Mouse (Mus musculus) granulocyte monocyte progenitor cell, adult 5-6 weeks (primary cell): ENCODE results near the gene Bank1. TPM values are rescaled to one million over a fixed set of nuclear protein-coding genes. Genes with fewer than 3 reads are reported as not detected.
"Not testable (repeated sequence)": the region's sequence is repeated elsewhere in the genome, so short reads cannot be mapped to it uniquely, and the experiment has no call there.

Experiments
- ATAC-seq: replicated peaks from 2 replicates; pipeline ENCODE4 v1.8.0; 2016; ENCODE audit warnings: mild to moderate bottlenecking, moderate TSS enrichment, inconsistent platforms; ENCODE audit not compliant: poor library complexity, severe bottlenecking
- total RNA-seq, 2 experiments: library from RNA; stranded (forward) in 1 of 2; stranded (reverse) in 1 of 2; fragments of 200-712, 200-1000 nt in 1 of 2; fragments of >200 nt in 1 of 2; fragmentation: Nextera tagmentation in 1 of 2; gene quantifications; 2 replicates each; pipeline ENCODE4 v1.2.3; 2014 to 2017

Bank1 gene
- total RNA-seq (2014; fragmentation: Nextera tagmentation) (0.34 TPM in 1 of 2 replicates, not detected in the other), total RNA-seq (2017) (0.26 and 1.2 TPM in 2 replicates)

GRCm38 (mm10) chr3:136325783-136326182, at the start of gene Bank1:
TSS of gene Bank1 (minus strand) at chr3:136326066.
- ATAC-seq, result peak; percentile 99

DNA sequence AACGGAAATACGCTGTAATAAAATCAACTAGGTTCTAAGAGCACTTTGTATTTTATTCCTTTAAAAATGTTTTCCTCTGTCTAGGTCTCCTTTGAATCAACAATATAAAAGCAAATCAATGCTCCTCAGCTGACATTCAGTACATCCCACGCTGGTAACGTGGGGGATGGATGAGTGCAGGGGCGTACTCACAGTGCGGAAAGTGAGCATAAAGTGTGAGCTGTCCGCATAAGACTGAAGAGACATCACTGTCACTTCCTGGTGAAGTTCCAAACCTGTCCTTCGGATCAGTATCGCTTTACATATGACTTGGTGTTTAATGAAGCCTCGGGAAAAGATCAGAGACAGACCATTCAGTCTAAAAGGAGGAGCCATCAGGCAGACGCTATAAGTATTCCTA, 44.0 kb upstream of the Bank1 start:
- no peak for ATAC-seq

DNA sequence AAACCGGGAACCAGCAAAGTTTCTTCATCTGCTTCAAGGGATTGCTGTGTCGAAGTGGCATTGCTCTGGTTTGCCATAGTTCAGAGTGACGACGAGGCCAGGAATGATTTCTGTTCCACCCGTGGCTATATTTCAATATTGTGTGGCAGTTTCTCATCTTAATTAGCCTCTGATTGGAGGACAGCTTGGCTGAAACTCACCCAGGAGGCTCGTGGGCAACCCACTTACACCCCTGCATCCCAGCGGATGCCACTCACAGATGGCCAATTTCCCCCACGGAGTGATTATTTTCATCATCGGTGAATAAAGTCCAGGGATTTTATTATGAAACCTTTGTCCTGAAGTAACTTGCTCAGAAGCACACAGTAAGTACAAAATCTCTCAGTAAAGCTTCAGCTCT, 43.6 kb upstream of the Bank1 start:
- ATAC-seq, result no peak

GRCm38 (mm10) chr3:136368505-136368999, 42.7 kb upstream of the Bank1 start:
- peak; percentile 95 for ATAC-seq

DNA sequence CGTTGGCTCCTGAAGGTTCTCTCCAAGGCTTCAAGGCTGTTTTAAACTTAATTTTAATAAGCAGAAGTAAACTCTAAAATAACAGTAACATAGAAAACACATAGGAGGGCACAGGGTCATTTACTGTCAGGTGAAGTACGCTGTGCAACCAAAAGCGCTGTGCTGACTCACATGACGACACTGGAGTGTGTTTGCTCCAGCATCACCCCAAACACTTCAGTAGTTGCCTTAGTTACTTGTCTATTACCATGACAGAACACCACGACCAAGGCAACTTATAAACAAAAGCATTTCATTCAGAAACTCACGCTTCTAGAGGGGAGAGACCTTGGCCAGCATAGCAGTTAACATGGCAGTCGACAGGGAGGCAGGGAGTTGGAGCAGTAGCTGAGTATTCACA, 23.8 kb upstream of the Bank1 start:
- peak; percentile 40; the same call in 1 of the 2 replicates for ATAC-seq

DNA sequence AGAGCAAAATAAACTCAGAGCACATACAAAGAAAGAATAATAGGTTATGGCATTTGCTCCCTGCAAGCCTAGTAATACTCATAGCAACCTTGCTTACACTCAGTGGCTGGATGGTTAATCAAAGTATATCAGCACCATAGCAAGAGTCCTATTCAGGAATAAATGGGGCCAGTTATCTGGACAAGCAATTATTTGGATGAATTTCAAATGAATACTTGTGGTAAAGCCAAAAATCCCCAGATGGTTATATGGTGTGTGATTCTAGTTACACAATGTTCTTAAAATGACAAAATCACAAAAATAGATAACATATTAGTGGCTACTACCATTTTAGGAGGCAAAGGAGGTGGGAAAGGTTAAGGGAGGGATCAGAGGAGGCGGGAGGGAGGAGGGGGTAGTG, 22.7 kb upstream of the Bank1 start:
- ATAC-seq, result no peak

DNA sequence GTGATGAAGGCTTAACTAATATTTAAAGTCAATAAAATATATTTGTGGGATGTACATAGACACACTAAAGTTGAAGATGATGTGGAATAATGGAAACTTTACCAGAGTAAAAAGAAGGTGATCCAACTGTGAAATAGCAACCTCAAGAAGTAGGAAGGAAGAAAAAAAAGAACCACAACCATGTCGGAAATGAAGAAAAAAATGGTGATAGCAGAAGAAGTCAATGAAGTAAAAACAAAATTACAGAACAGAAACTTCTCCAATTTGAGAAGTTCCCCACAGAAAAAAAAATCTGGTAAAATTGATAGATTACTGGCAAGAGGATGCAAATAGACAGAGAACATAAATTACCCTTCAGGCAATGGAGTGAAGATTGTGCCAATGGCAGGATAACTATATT, 21.4 kb upstream of the Bank1 start:
- ATAC-seq, result peak; percentile 89

- no peak for ATAC-seq
Observed at GRCm38 (mm10) chr3:136341911-136342310, 16.0 kb upstream of the Bank1 start.

- ATAC-seq, result no peak
Observed at GRCm38 (mm10) chr3:136339896-136340295, 14.0 kb upstream of the Bank1 start.

GRCm38 (mm10) chr3:136331135-136331534, 5.3 kb upstream of the Bank1 start:
- ATAC-seq, result peak; percentile 99

DNA sequence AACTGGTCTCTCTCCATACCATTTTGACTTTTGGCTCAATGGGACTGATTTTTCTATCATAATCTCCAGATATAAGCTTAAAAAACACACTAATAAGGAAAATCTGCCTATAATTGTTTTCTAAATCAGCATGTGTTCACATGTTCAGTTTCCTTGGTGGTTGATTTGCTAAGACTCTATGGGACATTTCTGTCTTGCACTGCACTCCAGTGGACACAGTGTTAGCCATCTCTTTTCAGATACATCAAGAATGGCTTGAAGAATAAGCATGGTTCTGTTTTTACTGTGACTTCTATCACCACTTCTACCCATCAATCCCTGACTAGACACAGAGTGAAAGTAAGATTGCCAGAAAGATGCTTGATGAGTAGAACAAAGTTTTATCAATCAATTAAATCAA, 4.2 kb upstream of the Bank1 start:
- ATAC-seq, result no peak

DNA sequence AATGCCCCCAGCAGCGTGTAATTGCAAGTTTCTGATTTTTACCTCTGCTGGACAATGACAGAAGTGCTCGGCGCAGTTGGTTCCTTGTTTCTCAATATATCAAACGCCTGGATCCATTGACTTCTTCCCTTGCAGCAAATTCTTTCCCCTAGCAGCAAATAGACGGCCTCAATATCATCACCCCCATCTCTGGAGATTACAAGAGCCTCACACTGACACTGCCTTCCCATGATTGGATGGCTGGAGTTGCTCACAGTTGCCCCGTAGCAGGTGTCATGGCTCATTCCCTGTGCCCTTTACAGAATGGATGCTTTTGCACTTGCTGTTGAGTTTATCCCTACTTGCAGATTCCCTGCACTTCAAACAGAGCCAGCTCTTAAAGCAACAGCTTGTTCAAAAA, 3.3 kb upstream of the Bank1 start:
- ATAC-seq, result no peak

DNA sequence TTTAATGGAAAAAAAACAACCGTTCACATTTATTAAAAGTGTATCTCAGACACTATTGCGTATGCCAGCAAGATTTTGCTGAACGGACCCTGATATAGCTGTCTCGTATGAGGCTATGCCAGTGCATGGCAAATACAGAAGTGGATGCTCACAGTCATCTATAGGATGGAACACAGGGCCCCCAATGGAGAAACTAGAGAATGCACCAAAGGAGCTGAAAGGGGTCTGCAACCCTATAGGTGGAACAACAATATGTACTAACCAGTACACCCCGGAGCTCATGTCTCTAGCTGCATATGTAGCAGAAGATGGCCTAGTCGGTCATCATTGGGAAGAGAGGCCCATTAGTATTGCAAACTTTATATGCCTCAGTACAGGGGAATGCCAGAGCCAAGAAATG, 1.1 kb downstream of the Bank1 start:
- ATAC-seq, result not testable (repeated sequence)

GRCm38 (mm10) chr3:136321936-136322335, 3.9 kb downstream of the Bank1 start:
- ATAC-seq, result no peak

- ATAC-seq, result no peak
Observed at GRCm38 (mm10) chr3:136308487-136308886, 17.4 kb downstream of the Bank1 start.

GRCm38 (mm10) chr3:136306564-136307158, 19.2 kb downstream of the Bank1 start:
- no peak for ATAC-seq

- ATAC-seq, result no peak
Observed at GRCm38 (mm10) chr3:136302541-136302940, 23.3 kb downstream of the Bank1 start.

DNA sequence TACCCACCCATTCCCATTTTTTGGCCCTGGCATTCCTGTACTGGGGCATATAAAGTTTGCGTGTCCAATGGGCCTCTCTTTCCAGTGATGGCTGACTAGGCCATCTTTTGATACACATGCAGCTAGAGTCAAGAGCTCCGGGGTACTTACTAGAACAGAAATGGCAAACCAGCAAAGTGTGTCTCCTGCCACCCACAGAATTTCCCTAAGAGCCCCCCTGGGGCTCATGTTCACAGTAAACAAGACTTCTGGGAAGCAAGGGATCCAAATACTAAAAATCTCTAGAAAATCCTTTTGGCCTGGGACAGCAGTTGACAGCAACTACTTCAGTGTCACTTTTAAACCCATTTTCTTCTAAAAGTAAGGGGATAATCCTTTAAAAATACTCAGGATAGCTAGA, 25.1 kb downstream of the Bank1 start:
- not testable (repeated sequence) for ATAC-seq

DNA sequence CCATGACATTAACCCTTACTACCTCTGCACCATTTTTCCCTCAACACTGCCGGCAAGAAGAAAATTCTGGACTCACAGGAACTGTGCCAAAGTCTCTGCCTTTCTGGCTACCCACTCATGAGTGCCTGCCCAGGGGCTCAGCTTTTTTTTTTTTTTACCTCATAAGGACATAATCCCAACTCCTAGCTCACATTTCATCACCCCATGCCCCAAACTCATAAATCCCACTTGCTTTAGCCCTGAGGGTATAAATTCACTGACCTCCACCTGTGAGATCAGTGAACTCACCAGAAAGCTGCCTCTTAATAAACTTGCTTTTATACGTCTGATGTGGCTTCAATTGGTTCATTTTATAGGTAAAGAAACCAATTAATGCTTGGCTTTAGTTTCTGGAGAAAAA, 28.5 kb downstream of the Bank1 start:
- no peak for ATAC-seq

DNA sequence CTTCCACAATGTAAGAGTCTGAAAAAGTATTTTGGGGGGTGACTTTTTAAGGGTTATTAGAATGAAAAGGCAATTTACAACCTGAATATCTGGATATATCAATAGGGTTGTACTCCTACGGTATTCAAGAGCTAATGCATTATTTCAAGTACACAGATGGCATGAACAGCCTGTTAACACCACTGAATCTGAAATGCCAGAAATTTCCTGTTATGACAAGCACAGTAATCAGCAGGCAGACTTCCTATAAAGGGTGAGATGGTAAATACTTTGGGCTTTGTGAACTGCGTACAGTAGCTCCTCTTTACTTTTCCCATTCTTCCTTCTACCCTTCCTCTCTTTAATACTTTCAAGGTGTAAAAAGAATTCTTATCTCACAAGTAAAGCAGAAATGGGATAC, 30.6 kb downstream of the Bank1 start:
- ATAC-seq, result no peak

- ATAC-seq, result no peak
Observed at GRCm38 (mm10) chr3:136287883-136288282, 38.0 kb downstream of the Bank1 start.

DNA sequence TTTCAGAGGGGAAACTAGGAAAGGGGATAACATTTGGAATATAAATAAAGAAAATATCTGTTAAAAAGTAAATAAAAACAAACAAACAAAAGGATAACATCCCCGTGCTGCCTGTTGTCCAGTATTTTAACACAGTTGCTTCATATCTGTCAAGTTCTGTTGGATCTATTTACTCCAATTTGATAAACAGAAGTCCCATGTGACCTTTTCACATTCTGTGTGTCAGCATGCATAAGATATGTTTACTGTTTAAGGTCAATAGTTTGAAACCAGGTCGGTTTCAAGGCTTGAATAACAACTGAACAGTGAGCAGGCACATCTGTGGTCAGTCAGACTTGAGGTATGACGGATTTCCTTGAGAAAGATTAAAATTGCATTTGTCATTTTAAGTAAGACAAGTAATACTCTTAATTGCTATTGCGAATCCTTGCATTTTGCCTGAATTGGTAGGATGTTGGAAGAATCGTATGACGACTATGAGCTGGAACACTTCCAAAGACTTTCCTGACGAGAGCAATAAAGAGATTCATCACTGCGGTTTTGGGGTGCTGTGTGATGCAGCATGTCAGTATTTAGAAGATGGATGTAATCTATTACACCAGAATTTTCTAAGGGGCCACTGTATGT, 60.8 kb downstream of the Bank1 start:
- ATAC-seq, result no peak
